14 mouse cellular contexts compared by ENCODE assay signal in the genomic region with DNA sequence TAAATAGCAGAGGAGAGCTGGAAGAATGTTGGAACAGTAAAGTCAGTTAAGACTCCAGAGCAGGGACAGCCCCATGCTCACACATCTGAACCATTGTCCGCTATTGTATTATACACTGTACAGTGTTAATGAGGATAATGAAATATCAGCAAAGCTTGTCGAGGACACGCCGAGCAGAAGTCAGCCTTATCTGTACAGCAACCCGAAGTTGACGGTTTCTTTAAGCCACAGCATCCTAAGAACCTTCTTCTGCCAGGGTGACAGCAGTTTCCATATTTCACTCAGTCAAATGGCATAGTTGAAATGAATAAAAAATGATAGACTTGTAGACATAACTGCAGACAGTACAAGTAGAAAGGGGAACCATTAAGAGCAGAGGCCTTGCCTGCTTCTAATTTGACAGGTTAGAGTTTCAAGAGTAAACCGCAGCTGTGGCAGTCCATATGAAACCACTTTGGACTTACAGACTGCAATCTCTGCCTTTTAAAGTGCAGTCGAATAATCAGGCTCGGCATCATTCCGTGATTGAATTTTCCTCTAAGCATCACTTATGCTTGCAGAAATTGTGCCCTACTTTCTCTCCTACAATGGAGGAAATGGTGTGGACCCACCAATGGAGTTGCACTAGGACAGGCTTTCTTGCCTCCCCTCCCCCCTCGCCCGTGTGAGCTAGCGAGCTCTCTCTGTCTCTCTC.
"Had no signal": no experiment of that assay in that cellular context is flagged by ENCODE, and none has a peak within 500 bp of the region (broad histone marks: within the 10 kb centered on the region; RNA-seq: fewer than 3 reads in every experiment).

No protein-coding gene starts in this region.

- H3K4me2 ChIP-seq: limb, embryonic 13.5 days; neural tube, embryonic 12.5 days; stomach, embryonic 15.5 days had no signal

- DNase-seq: kidney, adult 9 months; kidney, postnatal 36 days; layer of hippocampus, adult 9-11 months; layer of hippocampus, postnatal 36 days; lung, adult 18-20 months; midbrain, embryonic 14.5 days; right cerebral cortex, postnatal 14 days; thymus, postnatal 36 days had no signal

- H3K27me3 ChIP-seq: limb, embryonic 13.5 days; neural tube, embryonic 12.5 days; stomach, embryonic 15.5 days had no signal

- H3K9ac ChIP-seq: limb, embryonic 13.5 days; liver, embryonic 14.5 days; neural tube, embryonic 12.5 days; stomach, embryonic 15.5 days had no signal

- H3K4me3 ChIP-seq: limb, embryonic 13.5 days; midbrain, embryonic 10.5 days; neural tube, embryonic 12.5 days; stomach, embryonic 15.5 days had no signal

- H3K36me3 ChIP-seq: limb, embryonic 13.5 days; midbrain, embryonic 10.5 days; neural tube, embryonic 12.5 days; stomach, embryonic 15.5 days had no signal

- H3K4me1 ChIP-seq: midbrain, embryonic 10.5 days; neural tube, embryonic 12.5 days; stomach, embryonic 15.5 days had no signal

- H3K27ac ChIP-seq: kidney, postnatal 0 days; limb, embryonic 13.5 days; liver, embryonic 14.5 days; midbrain, embryonic 10.5 days; neural tube, embryonic 12.5 days; stomach, embryonic 15.5 days had no signal

- H3K9me3 ChIP-seq: limb, embryonic 13.5 days; midbrain, embryonic 10.5 days; neural tube, embryonic 12.5 days; stomach, embryonic 15.5 days had no signal
